Mouse (Mus musculus) liver, adult 2 months (tissue): ENCODE data around the gene Fut7.

Source experiments
- CTCF ChIP-seq: fragments of 200-500 bp; IDR thresholded peaks from 2 replicates; pipeline ENCODE4 v1.5.1; 2011; ENCODE audit warnings: low read depth, low read length, control low read depth
- POLR2A ChIP-seq: fragments of 200-500 bp; IDR thresholded peaks from 2 replicates; pipeline ENCODE4 v1.6.1; 2011; ENCODE audit warnings: low read length, control low read depth; ENCODE audit not compliant: insufficient read depth; ENCODE audit errors: extremely low read depth

GRCm38 (mm10) chr2:25429435-25430180, 6.5 kb downstream of the Fut7 start:
- TF ChIP-seq POLR2A (no peak), CTCF (no peak)
